Mouse (Mus musculus) myocyte (in vitro differentiated cells): Measurements from ENCODE around the gene Bin2.

Experiments
- CEBPB ChIP-seq: IDR thresholded peaks from 2 replicates; pipeline ENCODE4 v1.6.1; 2011; ENCODE audit warnings: mild to moderate bottlenecking, moderate library complexity; ENCODE audit not compliant: poor library complexity, insufficient read depth, severe bottlenecking
- MAX ChIP-seq: IDR thresholded peaks from one replicate; pipeline ENCODE4 v1.6.1; 2011; ENCODE audit warnings: low read depth, mild to moderate bottlenecking, control low read depth
- MYOG ChIP-seq, 3 experiments: IDR thresholded peaks; one replicate each; pipeline ENCODE4 v1.6.1; 2011; ENCODE audit warnings: control low read depth in 2 of 3, low read depth in 2 of 3, mild to moderate bottlenecking in 2 of 3; ENCODE audit not compliant: insufficient read length in 2 of 3, control insufficient read depth in 1 of 3, insufficient read depth in 1 of 3
- POLR2A ChIP-seq: IDR thresholded peaks from one replicate; pipeline ENCODE4 v1.6.1; 2011; ENCODE audit warnings: low read depth, mild to moderate bottlenecking, control low read depth, moderate library complexity; ENCODE audit not compliant: insufficient read length

- TF ChIP-seq POLR2A (no peak), MAX (no peak), MYOG (IDR thresholded peaks at IDR 0.05; ENCODE audit: control insufficient read depth in 1 of 3, insufficient read depth in 1 of 3, insufficient read length in 2 of 3, low read depth in 2 of 3) (no peak), CEBPB (no peak)
Observed at GRCm38 (mm10) chr15:100670004-100670403, 651 bp upstream of the Bin2 start.
